Mouse (Mus musculus): ENCODE results near the gene Slc6a11. TPM values are rescaled to one million over a fixed set of nuclear protein-coding genes. Genes with fewer than 3 reads are reported as not detected.

The Slc6a11 gene
- total and polyA plus RNA-seq, 3 experiments = not detected

DNA sequence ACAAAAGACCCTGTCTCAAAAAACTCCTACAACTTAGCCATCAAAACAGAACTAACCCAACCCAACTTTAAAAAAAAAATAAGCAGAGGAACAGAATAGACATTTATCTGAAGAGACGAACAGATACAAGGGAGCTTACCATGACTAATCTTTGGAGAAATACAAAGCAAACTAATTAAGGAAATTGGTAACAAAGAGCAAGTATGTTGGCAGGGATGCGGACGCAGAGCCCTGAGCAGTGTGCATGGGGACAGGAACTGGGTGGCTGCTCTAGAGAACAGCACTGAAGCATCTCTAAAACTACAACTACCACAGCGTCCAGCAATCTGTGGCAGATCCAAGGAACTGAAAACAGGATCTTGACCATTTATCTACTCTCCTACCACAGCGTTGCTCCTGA is 11.5 kb upstream of the Slc6a11 start:
- Histone ChIP-seq H3K79me2 (ENCODE audit: control insufficient read depth, insufficient read depth, low read length, poor library complexity) (no peaks in the 10 kb centered on the region), H3K36me3 (ENCODE audit: control insufficient read depth in 1 of 2, insufficient read depth in 2 of 2, low read length in 2 of 2) (no peaks in the 10 kb centered on the region), H3K9me3 (replicated peaks; ENCODE audit: insufficient read depth, low read length) (no peaks in the 10 kb centered on the region), H3K9ac (ENCODE audit: control insufficient read depth, low read depth, low read length, poor library complexity, severe bottlenecking) (no peak overlapping the region), H3K27me3 (ENCODE audit: control insufficient read depth in 1 of 2, insufficient read depth in 2 of 2, low read length in 2 of 2) (no peaks in the 10 kb centered on the region), H3K4me1 (ENCODE audit: control insufficient read depth in 1 of 2, insufficient read depth in 2 of 2, low read length in 2 of 2) (no peaks in the 10 kb centered on the region), H3K27ac (ENCODE audit: control insufficient read depth, low read depth, low read length) (no peak overlapping the region), H3K4me3 (ENCODE audit: control insufficient read depth in 1 of 2, insufficient read depth in 1 of 2, low read depth in 2 of 2, low read length in 2 of 2) (no peak overlapping the region)
- DNase-seq (ENCODE audit: low read depth, low spot score) = no peak
- TF ChIP-seq MAFK (IDR thresholded peaks at IDR 0.05; ENCODE audit: borderline replicate concordance, low read depth, low read length) (no peak), MXI1 (IDR thresholded peaks at IDR 0.05; ENCODE audit: low read depth, low read length) (no peak), TAL1 (IDR thresholded peaks at IDR 0.05; ENCODE audit: low read length) (no peak), EP300 (IDR thresholded peaks at IDR 0.05; ENCODE audit: low read depth in 1 of 2, low read length in 2 of 2) (no peak), MYC (IDR thresholded peaks at IDR 0.05; ENCODE audit: low read depth, low read length) (no peak), KAT2A (conservative IDR thresholded peaks at IDR 0.05; ENCODE audit: low read depth, low read length) (no peak), TCF12 (IDR thresholded peaks at IDR 0.05; ENCODE audit: low read depth, low read length) (no peak), NELFE (IDR thresholded peaks at IDR 0.05; ENCODE audit: low read depth, low read length) (no peak), MAX (IDR thresholded peaks at IDR 0.05; ENCODE audit: low read length) (no peak), ZNF384 (IDR thresholded peaks at IDR 0.05; ENCODE audit: low read depth, low read length) (no peak), ZKSCAN1 (IDR thresholded peaks at IDR 0.05; ENCODE audit: low read depth, low read length) (no peak), CTCF (IDR thresholded peaks at IDR 0.05 in 2 of 3, conservative IDR thresholded peaks at IDR 0.05 in 1 of 3; ENCODE audit: control insufficient read depth in 1 of 3, insufficient read depth in 1 of 3, low read depth in 2 of 3, low read length in 3 of 3, poor library complexity in 1 of 3, severe bottlenecking in 1 of 3) (no peak), GABPA (IDR thresholded peaks at IDR 0.05; ENCODE audit: low read depth, low read length) (no peak), JUND (IDR thresholded peaks at IDR 0.05; ENCODE audit: low read depth, low read length) (no peak), MAZ (IDR thresholded peaks at IDR 0.05; ENCODE audit: low read depth, low read length) (no peak), BHLHE40 (IDR thresholded peaks at IDR 0.05; ENCODE audit: borderline replicate concordance, low read depth, low read length) (no peak), ZC3H11A (IDR thresholded peaks at IDR 0.05; ENCODE audit: low read depth, low read length) (no peak), USF1 (IDR thresholded peaks at IDR 0.05; ENCODE audit: low read depth, low read length) (no peak), UBTF (IDR thresholded peaks at IDR 0.05; ENCODE audit: borderline replicate concordance, insufficient read depth, low read depth, low read length) (no peak)

DNA sequence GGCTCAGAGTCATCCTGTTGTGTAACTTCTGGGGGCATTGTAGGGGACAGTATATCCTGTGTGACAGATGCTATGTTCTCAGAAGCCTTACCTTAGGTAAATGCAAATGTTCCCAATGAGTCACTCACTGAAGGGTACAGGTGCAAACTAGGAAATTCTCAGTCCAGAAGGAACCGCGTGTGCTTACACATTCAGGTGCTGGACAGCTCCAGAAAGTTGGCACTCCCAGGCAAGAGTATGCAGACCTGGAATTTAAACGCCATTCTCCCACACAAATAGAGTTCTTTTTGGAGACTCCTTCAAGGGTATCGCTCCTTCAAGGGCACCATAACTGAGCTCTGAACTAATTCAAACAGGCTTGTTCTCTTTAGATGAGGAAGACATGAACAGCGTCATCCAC is 5.5 kb upstream of the Slc6a11 start:
- TF ChIP-seq KAT2A (conservative IDR thresholded peaks at IDR 0.05; ENCODE audit: low read depth, low read length) = no peak
- no peak for TF ChIP-seq POLR2AphosphoS5 (IDR thresholded peaks at IDR 0.05; ENCODE audit: borderline replicate concordance, low read depth, low read length)
- TF ChIP-seq MEF2A (IDR thresholded peaks at IDR 0.05; ENCODE audit: extremely low read depth, insufficient replicate concordance, low read depth, low read length, poor library complexity, severe bottlenecking) = no peak
- TF ChIP-seq NRF1 (IDR thresholded peaks at IDR 0.05; ENCODE audit: insufficient read depth, low read depth, low read length, poor library complexity, severe bottlenecking) = no peak
- TF ChIP-seq ETS1 (IDR thresholded peaks at IDR 0.05; ENCODE audit: low read depth, low read length) = no peak
- no peak for TF ChIP-seq MYC (IDR thresholded peaks at IDR 0.05; ENCODE audit: low read depth, low read length)
- Histone ChIP-seq H3K9ac (ENCODE audit: control insufficient read depth, low read depth, low read length, poor library complexity, severe bottlenecking) (no peak overlapping the region), H3K27ac (ENCODE audit: control insufficient read depth, low read depth, low read length) (no peak overlapping the region), H3K4me3 (ENCODE audit: control insufficient read depth in 1 of 2, insufficient read depth in 1 of 2, low read depth in 2 of 2, low read length in 2 of 2) (no peak overlapping the region), H3K9me3 (replicated peaks; ENCODE audit: insufficient read depth, low read length) (no peaks in the 10 kb centered on the region), H3K36me3 (ENCODE audit: control insufficient read depth in 1 of 2, insufficient read depth in 2 of 2, low read length in 2 of 2) (no peaks in the 10 kb centered on the region), H3K27me3 (ENCODE audit: control insufficient read depth in 1 of 2, insufficient read depth in 2 of 2, low read length in 2 of 2) (no peaks in the 10 kb centered on the region), H3K4me1 (ENCODE audit: control insufficient read depth in 1 of 2, insufficient read depth in 2 of 2, low read length in 2 of 2) (no peaks in the 10 kb centered on the region), H3K79me2 (ENCODE audit: control insufficient read depth, insufficient read depth, low read length, poor library complexity) (no peaks in the 10 kb centered on the region)
- no peak for DNase-seq (ENCODE audit: low read depth, low spot score)

Data from MEL (cell line).